Mouse (Mus musculus): Measurements from ENCODE around the gene Iqschfp. TPM values are rescaled to one million over a fixed set of nuclear protein-coding genes. Genes with fewer than 3 reads are reported as not detected.

The Iqschfp gene
- polyA plus RNA-seq, 1 experiment = not detected

GRCm38 (mm10) chr3:67908586-67908985 lies 16.6 kb downstream of the Iqschfp start:
- H3K4me3 ChIP-seq (ENCODE audit: insufficient read depth, poor library complexity, severe bottlenecking) = no peak overlapping the region
- no peak overlapping the region for H3ac ChIP-seq (ENCODE audit: control insufficient read depth, insufficient read length, low read depth)
- H3K79me3 ChIP-seq (ENCODE audit: low read depth) = no peaks in the 10 kb centered on the region
- no peaks in the 10 kb centered on the region for H3K36me3 ChIP-seq (ENCODE audit: control insufficient read depth, insufficient read depth)
- H3K79me2 ChIP-seq (ENCODE audit: control insufficient read depth, insufficient read depth) = no peaks in the 10 kb centered on the region
- no peaks in the 10 kb centered on the region for H3K27me3 ChIP-seq (ENCODE audit: control insufficient read depth, insufficient read depth, insufficient read length)
- no peak for TF ChIP-seq USF1 (IDR thresholded peaks at IDR 0.05; ENCODE audit: low read depth)
- no peak for TF ChIP-seq CTCF (IDR thresholded peaks at IDR 0.05; ENCODE audit: control insufficient read depth, insufficient read depth, insufficient read length)
- no peak for TF ChIP-seq MYOG (IDR thresholded peaks at IDR 0.05; ENCODE audit: control insufficient read depth, extremely low read depth, insufficient read length)
- no peak for TF ChIP-seq CEBPB (IDR thresholded peaks at IDR 0.05; ENCODE audit: low read depth)
- TF ChIP-seq FOSL1 (IDR thresholded peaks at IDR 0.05; ENCODE audit: insufficient read depth, low read length, poor library complexity, severe bottlenecking) = no peak
- no peak for TF ChIP-seq MAX (IDR thresholded peaks at IDR 0.05)
- TF ChIP-seq MYOD1 (IDR thresholded peaks at IDR 0.05; ENCODE audit: control insufficient read depth, insufficient read length, low read depth) = no peak

DNA sequence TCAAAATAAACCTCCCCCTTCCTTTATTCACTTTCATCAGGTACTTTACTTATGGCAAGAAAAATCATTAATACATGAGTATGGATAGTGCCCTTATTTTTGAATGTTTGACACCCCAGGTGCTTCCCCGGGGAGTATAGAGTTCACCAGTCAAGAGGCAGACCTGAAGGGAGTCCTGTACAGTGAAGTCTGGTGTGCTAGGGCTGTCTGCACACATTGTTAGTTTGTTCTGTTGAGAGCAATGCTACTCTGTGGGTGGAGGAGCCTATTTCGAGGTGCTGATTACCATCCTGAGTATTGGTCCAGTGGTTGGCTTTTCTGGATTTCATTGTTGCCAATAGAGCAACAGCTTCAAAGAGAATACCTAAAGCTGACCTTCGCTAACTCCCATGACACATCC lies 26.1 kb downstream of the Iqschfp start:
- no peaks in the 10 kb centered on the region for H3K27me3 ChIP-seq (ENCODE audit: control insufficient read depth, insufficient read depth, insufficient read length)
- no peaks in the 10 kb centered on the region for H3K79me2 ChIP-seq (ENCODE audit: control insufficient read depth, insufficient read depth)
- no peaks in the 10 kb centered on the region for H3K36me3 ChIP-seq (ENCODE audit: control insufficient read depth, insufficient read depth)
- no peaks in the 10 kb centered on the region for H3K79me3 ChIP-seq (ENCODE audit: low read depth)
- H3ac ChIP-seq (ENCODE audit: control insufficient read depth, insufficient read length, low read depth) = no peak overlapping the region
- H3K4me3 ChIP-seq (ENCODE audit: insufficient read depth, poor library complexity, severe bottlenecking) = no peak overlapping the region
- TF ChIP-seq MAX (IDR thresholded peaks at IDR 0.05) = no peak
- no peak for TF ChIP-seq FOSL1 (IDR thresholded peaks at IDR 0.05; ENCODE audit: insufficient read depth, low read length, poor library complexity, severe bottlenecking)
- no peak for TF ChIP-seq MYOG (IDR thresholded peaks at IDR 0.05; ENCODE audit: control insufficient read depth, extremely low read depth, insufficient read length)
- TF ChIP-seq USF1 (IDR thresholded peaks at IDR 0.05; ENCODE audit: low read depth) = no peak
- no peak for TF ChIP-seq MYOD1 (IDR thresholded peaks at IDR 0.05; ENCODE audit: control insufficient read depth, insufficient read length, low read depth)

- H3K4me3 ChIP-seq (ENCODE audit: insufficient read depth, poor library complexity, severe bottlenecking) = no peak overlapping the region
- no peaks in the 10 kb centered on the region for H3K36me3 ChIP-seq (ENCODE audit: control insufficient read depth, insufficient read depth)
- H3ac ChIP-seq (ENCODE audit: control insufficient read depth, insufficient read length, low read depth) = no peak overlapping the region
- no peaks in the 10 kb centered on the region for H3K79me3 ChIP-seq (ENCODE audit: low read depth)
- H3K79me2 ChIP-seq (ENCODE audit: control insufficient read depth, insufficient read depth) = no peaks in the 10 kb centered on the region
- H3K27me3 ChIP-seq (ENCODE audit: control insufficient read depth, insufficient read depth, insufficient read length) = no peaks in the 10 kb centered on the region
- TF ChIP-seq FOSL1 (IDR thresholded peaks at IDR 0.05; ENCODE audit: insufficient read depth, low read length, poor library complexity, severe bottlenecking) (no peak), MYOD1 (IDR thresholded peaks at IDR 0.05; ENCODE audit: control insufficient read depth, insufficient read length, low read depth) (peak; percentile 55)
Observed at GRCm38 (mm10) chr3:67918634-67919259, 26.7 kb downstream of the Iqschfp start.

- Histone ChIP-seq H3K36me3 (ENCODE audit: control insufficient read depth, insufficient read depth) (no peaks in the 10 kb centered on the region), H3ac (ENCODE audit: control insufficient read depth, insufficient read length, low read depth) (no peak overlapping the region), H3K4me3 (ENCODE audit: insufficient read depth, poor library complexity, severe bottlenecking) (no peak overlapping the region), H3K79me3 (ENCODE audit: low read depth) (no peaks in the 10 kb centered on the region), H3K79me2 (ENCODE audit: control insufficient read depth, insufficient read depth) (no peaks in the 10 kb centered on the region), H3K27me3 (ENCODE audit: control insufficient read depth, insufficient read depth, insufficient read length) (no peaks in the 10 kb centered on the region)
- TF ChIP-seq MAX (IDR thresholded peaks at IDR 0.05) = no peak
- TF ChIP-seq CTCF (IDR thresholded peaks at IDR 0.05; ENCODE audit: control insufficient read depth, insufficient read depth, insufficient read length) = no peak
- TF ChIP-seq CEBPB (IDR thresholded peaks at IDR 0.05; ENCODE audit: low read depth) = no peak
- TF ChIP-seq MYOG (IDR thresholded peaks at IDR 0.05; ENCODE audit: control insufficient read depth, extremely low read depth, insufficient read length) = no peak
- TF ChIP-seq FOSL1 (IDR thresholded peaks at IDR 0.05; ENCODE audit: insufficient read depth, low read length, poor library complexity, severe bottlenecking) = no peak
- no peak for TF ChIP-seq USF1 (IDR thresholded peaks at IDR 0.05; ENCODE audit: low read depth)
- no peak for TF ChIP-seq MYOD1 (IDR thresholded peaks at IDR 0.05; ENCODE audit: control insufficient read depth, insufficient read length, low read depth)
Observed at GRCm38 (mm10) chr3:67923095-67923494, 31.1 kb downstream of the Iqschfp start.

GRCm38 (mm10) chr3:67925453-67925852 lies 33.4 kb downstream of the Iqschfp start:
- no peak overlapping the region for H3K4me3 ChIP-seq (ENCODE audit: insufficient read depth, poor library complexity, severe bottlenecking)

More at GRCm38 (mm10) chr3:67925453-67925852, 33.4 kb downstream of the Iqschfp start:
- Histone ChIP-seq H3K27me3 (ENCODE audit: control insufficient read depth, insufficient read depth, insufficient read length) (peaks cover 9% of the 10 kb centered on the region), H3ac (ENCODE audit: control insufficient read depth, insufficient read length, low read depth) (no peak overlapping the region), H3K79me2 (ENCODE audit: control insufficient read depth, insufficient read depth) (no peaks in the 10 kb centered on the region), H3K36me3 (ENCODE audit: control insufficient read depth, insufficient read depth) (no peaks in the 10 kb centered on the region), H3K79me3 (ENCODE audit: low read depth) (no peaks in the 10 kb centered on the region)
- no peak for TF ChIP-seq MYOD1 (IDR thresholded peaks at IDR 0.05; ENCODE audit: control insufficient read depth, insufficient read length, low read depth)
- no peak for TF ChIP-seq USF1 (IDR thresholded peaks at IDR 0.05; ENCODE audit: low read depth)
- no peak for TF ChIP-seq MAX (IDR thresholded peaks at IDR 0.05)
- no peak for TF ChIP-seq MYOG (IDR thresholded peaks at IDR 0.05; ENCODE audit: control insufficient read depth, extremely low read depth, insufficient read length)
- TF ChIP-seq CTCF (IDR thresholded peaks at IDR 0.05; ENCODE audit: control insufficient read depth, insufficient read depth, insufficient read length) = no peak
- no peak for TF ChIP-seq FOSL1 (IDR thresholded peaks at IDR 0.05; ENCODE audit: insufficient read depth, low read length, poor library complexity, severe bottlenecking)
- no peak for TF ChIP-seq CEBPB (IDR thresholded peaks at IDR 0.05; ENCODE audit: low read depth)

All from C2C12 (cell line).